Mouse (Mus musculus) kidney, adult 2 months (tissue): ENCODE data around the gene Prr5l.

Experiments
- CTCF ChIP-seq: fragments of 200-500 bp; conservative IDR thresholded peaks from 2 replicates; pipeline ENCODE4 v1.5.1; 2011; ENCODE audit warnings: low read depth, mild to moderate bottlenecking, control low read depth, low read length, moderate library complexity, mixed read lengths; ENCODE audit not compliant: insufficient read depth, insufficient read length
- POLR2A ChIP-seq: fragments of 200-500 bp; IDR thresholded peaks from one replicate; pipeline ENCODE4 v1.6.1; 2011; ENCODE audit warnings: low read depth, low read length, control low read depth

- no peak for TF ChIP-seq POLR2A
- TF ChIP-seq CTCF, result no peak
Measured at GRCm38 (mm10) chr2:101759523-101760277, 123.1 kb downstream of the Prr5l start.
